In genomic region chr13:21200043-21200999, GRCm38 (mm10) we compare ENCODE assay signal across 8 mouse cellular contexts. TPM values are rescaled to one million over a fixed set of nuclear protein-coding genes. Genes with fewer than 3 reads are reported as not detected.
DNase-seq lines count a peak whose midpoint lies in the region; ATAC-seq and TF ChIP-seq lines count a peak whose summit lies in the region.

No protein-coding gene starts in this region.

- DNase-seq in CD8-positive naive resting alpha-beta T cell, adult 2 months (ENCODE audit: low read depth in 2 of 2, low spot score in 2 of 2) = peak; percentile 93 to 94
- peak; percentile 89 for DNase-seq in c-Kit-positive CD71-negative TER-119-negative erythroid progenitor cells, embryonic 14.5 days (ENCODE audit: low read depth)
- DNase-seq in forebrain, embryonic 11.5 days (ENCODE audit: low spot score) = peak; percentile 97
- peak; percentile 84 for DNase-seq in heart, postnatal 0 days (ENCODE audit: low spot score)
- DNase-seq in kidney, postnatal 4 days = peak; percentile 94 to 95

- ATAC-seq in forebrain, embryonic 11.5 days (replicated peaks; ENCODE audit: low FRiP score) = peak; percentile 96
- peak; percentile 91 for ATAC-seq in heart, postnatal 0 days (ENCODE audit: insufficient read depth, low read depth)
- peak; percentile 95 for ATAC-seq in liver, embryonic 16.5 days (ENCODE audit: low read depth)
- ATAC-seq in neural tube, embryonic 13.5 days (ENCODE audit: low read depth) = peak; percentile 98

- H3K27ac ChIP-seq in forebrain, embryonic 11.5 days (ENCODE audit: low read depth, low read length) = 0 out of 2 replicates have a peak overlapping the region, but pooled peaks have one; percentile 13
- H3K27ac ChIP-seq in heart, postnatal 0 days (ENCODE audit: low read depth) = peak overlapping the region; percentile 61
- H3K27ac ChIP-seq in liver, embryonic 16.5 days (ENCODE audit: low read length) = peak overlapping the region; percentile 51
- peak overlapping the region; percentile 80 for H3K27ac ChIP-seq in neural tube, embryonic 13.5 days (replicated peaks)
- peak overlapping the region; percentile 26 for H3K27ac ChIP-seq in testis, adult 2 months (ENCODE audit: control insufficient read depth, insufficient read depth, low read depth, low read length)

- H3K9ac ChIP-seq in forebrain, embryonic 11.5 days (ENCODE audit: low read length) = peak overlapping the region; percentile 50
- peak overlapping the region; percentile 58; the same call in 1 of the 2 replicates for H3K9ac ChIP-seq in heart, postnatal 0 days (replicated peaks; ENCODE audit: low read depth, low read length)
- peak overlapping the region; percentile 73 for H3K9ac ChIP-seq in liver, embryonic 16.5 days (ENCODE audit: low read depth, low read length)
- H3K9ac ChIP-seq in neural tube, embryonic 13.5 days = peak overlapping the region; percentile 74

- TF ChIP-seq CTCF in heart, postnatal 0 days (IDR thresholded peaks at IDR 0.05; ENCODE audit: low read depth) = peak; percentile 90
- peak; percentile 89 for TF ChIP-seq CTCF in testis, adult 2 months (IDR thresholded peaks at IDR 0.05; ENCODE audit: control insufficient read depth, insufficient read depth, insufficient replicate concordance, low read depth, low read length)

- no peak for TF ChIP-seq POLR2A in testis, adult 2 months (IDR thresholded peaks at IDR 0.05; ENCODE audit: control insufficient read depth, low read depth, low read length)

- H3K9me3 ChIP-seq in forebrain, embryonic 11.5 days (ENCODE audit: control insufficient read depth, low read length) = no peaks in the 10 kb centered on the region; the same call in 1 of the 2 replicates
- no peaks in the 10 kb centered on the region for H3K9me3 ChIP-seq in heart, postnatal 0 days (replicated peaks; ENCODE audit: control insufficient read depth, low read length)
- no peaks in the 10 kb centered on the region for H3K9me3 ChIP-seq in liver, embryonic 16.5 days (replicated peaks; ENCODE audit: control insufficient read depth, low read length)
- no peaks in the 10 kb centered on the region for H3K9me3 ChIP-seq in neural tube, embryonic 13.5 days

- H3K36me3 ChIP-seq in forebrain, embryonic 11.5 days (ENCODE audit: control insufficient read depth, insufficient read depth, low read length) = no peaks in the 10 kb centered on the region
- 0 out of 2 replicates have a peak, but pooled peaks cover 3% of the 10 kb centered on the region for H3K36me3 ChIP-seq in heart, postnatal 0 days (replicated peaks; ENCODE audit: control insufficient read depth, insufficient read depth, low read length)
- H3K36me3 ChIP-seq in liver, embryonic 16.5 days (ENCODE audit: control insufficient read depth, insufficient read depth) = no peaks in the 10 kb centered on the region
- 0 out of 2 replicates have a peak, but pooled peaks cover 2% of the 10 kb centered on the region for H3K36me3 ChIP-seq in neural tube, embryonic 13.5 days
- no peaks in the 10 kb centered on the region for H3K36me3 ChIP-seq in testis, adult 2 months (ENCODE audit: control insufficient read depth, insufficient read depth, low read length)

- no peak for TF ChIP-seq EP300 in heart, postnatal 0 days (IDR thresholded peaks at IDR 0.05; ENCODE audit: low read depth)

- peak overlapping the region; percentile 46 for H3K4me3 ChIP-seq in forebrain, embryonic 11.5 days (ENCODE audit: low read depth, low read length)
- H3K4me3 ChIP-seq in heart, postnatal 0 days (ENCODE audit: low read depth, low read length) = peak overlapping the region; percentile 73
- peak overlapping the region; percentile 78 for H3K4me3 ChIP-seq in liver, embryonic 16.5 days (ENCODE audit: low read depth, low read length)
- peak overlapping the region; percentile 72 for H3K4me3 ChIP-seq in neural tube, embryonic 13.5 days
- H3K4me3 ChIP-seq in testis, adult 2 months (ENCODE audit: control insufficient read depth, low read depth, low read length) = peak overlapping the region; percentile 89

- H3K27me3 ChIP-seq in forebrain, embryonic 11.5 days (ENCODE audit: control insufficient read depth, insufficient read depth, low read length) = no peaks in the 10 kb centered on the region
- H3K27me3 ChIP-seq in heart, postnatal 0 days (ENCODE audit: control insufficient read depth, insufficient read depth, low read length) = no peaks in the 10 kb centered on the region
- H3K27me3 ChIP-seq in liver, embryonic 16.5 days (ENCODE audit: control insufficient read depth, insufficient read depth, low read depth, low read length) = no peaks in the 10 kb centered on the region
- H3K27me3 ChIP-seq in neural tube, embryonic 13.5 days = no peaks in the 10 kb centered on the region
- no peaks in the 10 kb centered on the region for H3K27me3 ChIP-seq in testis, adult 2 months (ENCODE audit: control insufficient read depth, insufficient read depth, low read length)

- H3K4me1 ChIP-seq in forebrain, embryonic 11.5 days (replicated peaks; ENCODE audit: control insufficient read depth, insufficient read depth, low read length) = no peaks in the 10 kb centered on the region
- no peaks in the 10 kb centered on the region for H3K4me1 ChIP-seq in heart, postnatal 0 days (ENCODE audit: control insufficient read depth, insufficient read depth)
- no peaks in the 10 kb centered on the region for H3K4me1 ChIP-seq in liver, embryonic 16.5 days (ENCODE audit: control insufficient read depth, low read depth, low read length)
- H3K4me1 ChIP-seq in neural tube, embryonic 13.5 days (replicated peaks) = peaks cover 7% of the 10 kb centered on the region
- H3K4me1 ChIP-seq in testis, adult 2 months (ENCODE audit: control insufficient read depth, insufficient read depth, low read length) = peaks cover 3% of the 10 kb centered on the region; the same call in 1 of the 2 replicates

- peak overlapping the region; percentile 40 for H3K4me2 ChIP-seq in forebrain, embryonic 11.5 days (ENCODE audit: low read depth, low read length, severe bottlenecking)
- peak overlapping the region; percentile 57 for H3K4me2 ChIP-seq in heart, postnatal 0 days (ENCODE audit: low read depth, low read length)
- peak overlapping the region; percentile 75 for H3K4me2 ChIP-seq in liver, embryonic 16.5 days (ENCODE audit: low read depth, low read length)
- H3K4me2 ChIP-seq in neural tube, embryonic 13.5 days = peak overlapping the region; percentile 66

- 5% methylated on average over 48 of the region's 48 CpGs for WGBS in forebrain, embryonic 11.5 days
- 5% methylated on average over 48 of the region's 48 CpGs for WGBS in heart, postnatal 0 days
- WGBS in liver, embryonic 16.5 days (ENCODE audit: insufficient replicate concordance) = 3% methylated on average over 48 of the region's 48 CpGs
- WGBS in neural tube, embryonic 13.5 days = 5% methylated on average over 48 of the region's 48 CpGs

RNA-seq across cellular contexts. Expression of gene Trim27, which starts 21.1 kb away (rescaled TPM):
- 178 and 183 TPM in 2 replicates for polyA plus RNA-seq in forebrain, embryonic 11.5 days (2014; fragmentation: Nextera tagmentation; extraction: Ambion mirVana)
- total RNA-seq in heart, postnatal 0 days (2014; rRNA removed; ENCODE audit: low replicate concordance) = 54.7 and 58.2 TPM in 2 replicates
- 33.0 and 35.3 TPM in 2 replicates for polyA plus RNA-seq in heart, postnatal 0 days (2015; fragmentation: Nextera tagmentation; extraction: Ambion mirVana)
- polyA plus RNA-seq in liver, embryonic 16.5 days (2015; fragmentation: Nextera tagmentation; extraction: Ambion mirVana) = 41.3 and 42.7 TPM in 2 replicates
- 82.9 and 88.9 TPM in 2 replicates for polyA plus RNA-seq in neural tube, embryonic 13.5 days (2015; fragmentation: Nextera tagmentation; extraction: Ambion mirVana)
- polyA plus RNA-seq in testis, adult 2 months (2012; rRNA removed) = 142 and 149 TPM in 2 replicates

RNA-seq across cellular contexts. Expression of gene Olfr1368, which starts 54.7 kb away (rescaled TPM):
- polyA plus RNA-seq in forebrain, embryonic 11.5 days (2014; fragmentation: Nextera tagmentation; extraction: Ambion mirVana) = not detected in 2 replicates
- total RNA-seq in heart, postnatal 0 days (2014; rRNA removed; ENCODE audit: low replicate concordance) = not detected in 2 replicates
- not detected in 2 replicates for polyA plus RNA-seq in heart, postnatal 0 days (2015; fragmentation: Nextera tagmentation; extraction: Ambion mirVana)
- not detected in 2 replicates for polyA plus RNA-seq in liver, embryonic 16.5 days (2015; fragmentation: Nextera tagmentation; extraction: Ambion mirVana)
- polyA plus RNA-seq in neural tube, embryonic 13.5 days (2015; fragmentation: Nextera tagmentation; extraction: Ambion mirVana) = not detected in 2 replicates
- polyA plus RNA-seq in testis, adult 2 months (2012; rRNA removed) = 0.10 TPM in 1 of 2 replicates, not detected in the other

Comparison
In these comparisons a context has a peak if more than half of its experiments do, and no peak if none do; other contexts are left out.
1. Peak in every context shown above with its lines: DNase-seq, ATAC-seq, H3K4me3 ChIP-seq and H3K27ac ChIP-seq.
2. H3K27ac ChIP-seq: peak in every context shown above with its lines; median percentile 80 in neural tube, embryonic 13.5 days; 61 in heart, postnatal 0 days; 51 in liver, embryonic 16.5 days; 26 in testis, adult 2 months; 13 in forebrain, embryonic 11.5 days.